Mouse (Mus musculus): Measurements from ENCODE around the gene B230307C23Rik. TPM values are rescaled to one million over a fixed set of nuclear protein-coding genes. Genes with fewer than 3 reads are reported as not detected.

B230307C23Rik gene
- 18.9 and 22.4 TPM in 2 replicates for polyA plus RNA-seq (2016; fragmentation: Nextera tagmentation; extraction: Ambion mirVana)

DNA sequence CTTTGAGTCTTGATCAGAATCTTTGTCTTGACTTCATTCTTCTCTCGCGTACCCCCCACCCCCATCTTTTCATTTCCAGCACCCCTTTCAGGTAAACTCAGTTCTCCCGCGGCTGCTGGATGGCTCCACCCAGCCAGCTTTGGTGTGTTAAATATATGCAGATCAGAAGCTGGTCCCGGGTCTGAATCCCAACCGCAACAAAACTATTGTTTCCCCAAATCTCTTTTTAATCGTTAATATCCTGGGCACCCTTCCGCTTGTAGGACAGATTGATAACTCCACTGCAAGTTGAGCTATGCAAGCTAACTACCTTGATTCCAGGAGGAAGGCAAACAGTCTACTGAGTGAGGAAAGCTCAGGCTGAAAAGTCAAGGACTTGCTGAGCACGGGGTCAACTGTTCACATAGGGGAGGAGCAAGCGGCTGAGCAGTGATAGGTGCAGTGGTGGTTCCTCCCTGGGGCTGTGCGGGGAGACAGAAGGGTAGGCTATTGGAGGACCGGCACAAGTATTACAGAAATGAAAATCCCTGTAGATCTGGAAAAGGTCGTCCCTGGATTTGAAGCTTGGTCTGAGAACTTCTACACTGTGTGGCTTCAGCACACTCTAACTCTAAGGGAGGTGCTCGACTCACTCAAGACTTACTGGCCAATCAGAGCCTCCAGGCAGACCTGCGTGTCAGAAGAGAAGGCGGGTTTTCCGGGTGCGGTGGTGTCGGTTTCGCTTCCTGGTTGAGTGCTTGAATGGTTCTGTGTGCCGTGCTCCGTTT is at the start of gene B230307C23Rik:
Gene B230307C23Rik, plus strand, starts transcription at position 700 of the 767 bp plus-strand sequence.
- H3K9me3 ChIP-seq, result peaks cover 26% of the 10 kb centered on the region
- peaks cover 16% of the 10 kb centered on the region for H3K4me1 ChIP-seq
- no peaks in the 10 kb centered on the region for H3K27me3 ChIP-seq (replicated peaks; ENCODE audit: low read depth, poor library complexity, severe bottlenecking)
- peaks cover 26% of the 10 kb centered on the region for H3K36me3 ChIP-seq (replicated peaks)
- peak; percentile 87 for DNase-seq (ENCODE audit: low spot score)
- H3K4me3 ChIP-seq, result peak within 1 kb of the TSS; percentile 70
- peak within 1 kb of the TSS; percentile 83 for H3K27ac ChIP-seq (replicated peaks)
- 2% methylated on average over 22 of the region's 22 CpGs for WGBS

DNA sequence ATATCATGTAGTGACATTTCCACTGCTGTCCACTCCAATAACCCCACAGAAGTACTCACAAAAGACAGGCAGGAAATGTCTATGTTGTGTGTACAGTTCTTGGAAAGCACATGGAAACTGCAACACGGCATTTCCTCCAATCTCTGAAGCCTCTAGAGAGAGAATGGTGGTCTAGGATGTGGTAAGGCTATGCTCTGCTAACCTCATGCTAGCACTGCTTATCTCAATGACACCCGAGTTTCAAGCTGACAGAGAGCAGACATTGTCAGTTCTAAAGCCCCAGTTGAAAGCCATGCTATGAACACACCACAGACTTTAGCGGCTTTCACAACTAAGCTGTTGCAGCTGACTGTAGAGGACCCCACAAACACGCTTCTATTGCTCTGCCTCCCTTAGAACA is 48.3 kb upstream of the B230307C23Rik start:
- H3K27ac ChIP-seq (replicated peaks), result no peak overlapping the region
- 85% methylated on average over 4 of the region's 4 CpGs for WGBS
- H3K36me3 ChIP-seq (replicated peaks), result peaks cover 62% of the 10 kb centered on the region
- H3K4me3 ChIP-seq, result no peak overlapping the region
- no peak for DNase-seq (ENCODE audit: low spot score)
- H3K9me3 ChIP-seq, result no peaks in the 10 kb centered on the region
- no peaks in the 10 kb centered on the region for H3K4me1 ChIP-seq
- H3K27me3 ChIP-seq (replicated peaks; ENCODE audit: low read depth, poor library complexity, severe bottlenecking), result no peaks in the 10 kb centered on the region

DNA sequence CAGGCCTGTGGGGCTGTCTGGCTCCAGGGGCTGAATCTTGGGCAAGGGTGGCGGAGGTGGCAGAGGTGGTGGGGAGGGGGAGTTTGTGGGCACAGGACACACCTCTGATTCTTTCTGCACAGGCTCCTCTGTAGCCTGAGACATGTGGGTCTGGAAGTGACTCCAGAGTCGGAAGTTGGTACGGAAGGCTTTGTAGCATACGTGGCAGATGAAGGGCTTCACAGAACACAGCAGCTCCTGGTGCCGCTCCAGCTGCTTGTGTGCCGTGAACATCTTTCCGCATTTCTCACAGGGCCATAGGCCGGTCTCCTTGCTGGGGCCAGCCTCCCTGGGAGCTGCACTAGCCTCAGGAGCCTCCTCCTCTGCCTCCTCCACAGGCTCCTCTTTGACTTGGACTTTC is 47.1 kb upstream of the B230307C23Rik start:
- Histone ChIP-seq H3K9me3 (no peaks in the 10 kb centered on the region), H3K27ac (replicated peaks) (no peak overlapping the region), H3K36me3 (replicated peaks) (peaks cover 70% of the 10 kb centered on the region), H3K4me1 (no peaks in the 10 kb centered on the region), H3K27me3 (replicated peaks; ENCODE audit: low read depth, poor library complexity, severe bottlenecking) (no peaks in the 10 kb centered on the region), H3K4me3 (no peak overlapping the region)
- 97% methylated on average over 8 of the region's 8 CpGs for WGBS
- DNase-seq (ENCODE audit: low spot score), result no peak

- H3K36me3 ChIP-seq (replicated peaks), result peaks cover 86% of the 10 kb centered on the region
- no peak for DNase-seq (ENCODE audit: low spot score)
- no peak overlapping the region for H3K27ac ChIP-seq (replicated peaks)
- 92% methylated on average over 4 of the region's 4 CpGs for WGBS
- H3K9me3 ChIP-seq, result no peaks in the 10 kb centered on the region
- H3K4me3 ChIP-seq, result no peak overlapping the region
- peaks cover 2% of the 10 kb centered on the region for H3K4me1 ChIP-seq
- no peaks in the 10 kb centered on the region for H3K27me3 ChIP-seq (replicated peaks; ENCODE audit: low read depth, poor library complexity, severe bottlenecking)
These were observed 44.7 kb upstream of the B230307C23Rik start for GRCm38 (mm10) chr16:97952371-97952770.

GRCm38 (mm10) chr16:97952801-97953200 is 44.3 kb upstream of the B230307C23Rik start:
- Histone ChIP-seq H3K27me3 (replicated peaks; ENCODE audit: low read depth, poor library complexity, severe bottlenecking) (no peaks in the 10 kb centered on the region), H3K36me3 (replicated peaks) (peaks cover 86% of the 10 kb centered on the region), H3K9me3 (no peaks in the 10 kb centered on the region), H3K27ac (replicated peaks) (no peak overlapping the region), H3K4me3 (no peak overlapping the region), H3K4me1 (peaks cover 6% of the 10 kb centered on the region)
- no peak for DNase-seq (ENCODE audit: low spot score)
- whole genome bisulfite sequencing, result 91% methylated on average over 9 of the region's 9 CpGs

GRCm38 (mm10) chr16:97953300-97953699 is 43.8 kb upstream of the B230307C23Rik start:
- no peak overlapping the region for H3K27ac ChIP-seq (replicated peaks)
- WGBS, result 90% methylated on average over 2 of the region's 2 CpGs
- DNase-seq (ENCODE audit: low spot score), result no peak
- H3K27me3 ChIP-seq (replicated peaks; ENCODE audit: low read depth, poor library complexity, severe bottlenecking), result no peaks in the 10 kb centered on the region
- H3K4me1 ChIP-seq, result peaks cover 7% of the 10 kb centered on the region
- H3K4me3 ChIP-seq, result no peak overlapping the region
- peaks cover 82% of the 10 kb centered on the region for H3K36me3 ChIP-seq (replicated peaks)
- H3K9me3 ChIP-seq, result no peaks in the 10 kb centered on the region

DNA sequence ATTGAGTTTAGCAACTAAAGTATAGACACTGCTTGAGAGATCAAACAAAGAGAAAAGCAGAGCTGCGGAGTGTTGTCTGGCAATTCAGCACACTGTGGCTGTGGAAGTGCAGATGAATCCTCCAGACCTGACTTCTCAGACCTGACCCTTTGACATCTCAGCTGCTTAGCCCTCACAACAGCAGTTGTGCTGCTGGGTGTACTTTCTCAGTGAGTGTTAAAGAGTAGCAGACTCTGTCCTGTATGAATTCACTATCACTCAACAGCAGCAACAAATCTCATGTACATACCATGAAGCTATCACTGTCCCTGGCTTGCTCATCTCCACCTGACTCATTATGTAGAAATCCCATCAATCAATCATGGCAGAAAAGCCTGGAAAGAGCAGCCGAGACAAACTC is 41.1 kb upstream of the B230307C23Rik start:
- H3K4me3 ChIP-seq, result no peak overlapping the region
- no peak overlapping the region for H3K27ac ChIP-seq (replicated peaks)
- H3K9me3 ChIP-seq, result no peaks in the 10 kb centered on the region
- peaks cover 11% of the 10 kb centered on the region for H3K4me1 ChIP-seq
- peaks cover 62% of the 10 kb centered on the region for H3K36me3 ChIP-seq (replicated peaks)
- DNase-seq (ENCODE audit: low spot score), result no peak
- no peaks in the 10 kb centered on the region for H3K27me3 ChIP-seq (replicated peaks; ENCODE audit: low read depth, poor library complexity, severe bottlenecking)
- 91% methylated on average over 2 of the region's 2 CpGs for WGBS

DNA sequence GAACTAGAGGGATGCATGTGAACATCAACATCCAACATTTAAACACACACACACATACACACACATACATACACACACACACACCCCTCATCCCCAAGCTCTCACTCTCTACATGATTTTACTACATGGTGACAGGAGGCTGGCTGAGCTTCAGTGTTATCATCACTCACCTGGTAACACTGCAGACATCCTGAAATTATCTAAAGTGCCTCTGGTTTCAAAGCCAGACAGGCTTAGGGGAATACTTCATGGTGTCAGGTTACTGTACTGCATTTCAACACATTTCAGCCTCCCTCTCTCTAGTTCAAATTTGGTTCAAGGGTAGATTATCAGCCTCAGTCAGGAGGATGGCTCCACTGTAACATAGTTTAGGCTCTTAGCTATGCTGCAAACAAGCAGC is 39.5 kb upstream of the B230307C23Rik start:
- Histone ChIP-seq H3K9me3 (no peaks in the 10 kb centered on the region), H3K4me3 (no peak overlapping the region), H3K27me3 (replicated peaks; ENCODE audit: low read depth, poor library complexity, severe bottlenecking) (no peaks in the 10 kb centered on the region), H3K36me3 (replicated peaks) (peaks cover 46% of the 10 kb centered on the region), H3K27ac (replicated peaks) (no peak overlapping the region), H3K4me1 (peaks cover 19% of the 10 kb centered on the region)
- DNase-seq (ENCODE audit: low spot score), result no peak

DNA sequence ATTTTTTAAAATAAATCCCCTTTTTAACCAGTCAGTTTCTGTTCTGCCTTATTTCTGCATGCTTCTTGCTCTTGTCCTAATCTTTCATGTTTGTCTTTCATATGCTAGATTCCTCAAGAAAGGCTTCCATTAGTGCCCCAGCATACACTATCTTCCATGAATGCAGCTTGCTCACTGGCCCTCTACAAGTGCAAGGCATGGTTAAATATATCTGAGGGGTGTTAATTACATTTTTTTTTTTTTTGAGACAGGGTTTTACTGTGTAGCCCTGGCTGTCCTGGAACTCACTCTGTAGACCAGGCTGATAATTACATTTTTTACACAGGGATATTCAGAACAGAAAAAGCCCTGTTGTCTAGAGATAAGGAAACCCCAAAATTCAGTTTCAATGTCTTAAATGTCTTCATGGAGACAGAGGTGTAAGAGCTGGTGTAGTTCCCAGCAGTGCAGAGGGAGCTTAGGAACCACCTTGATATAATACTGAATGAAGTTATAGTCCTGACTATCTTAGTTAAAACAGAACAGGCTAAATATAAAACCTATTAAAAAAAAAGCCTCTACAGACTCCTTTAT is 38.6 kb upstream of the B230307C23Rik start:
- H3K27me3 ChIP-seq (replicated peaks; ENCODE audit: low read depth, poor library complexity, severe bottlenecking), result no peaks in the 10 kb centered on the region
- H3K36me3 ChIP-seq (replicated peaks), result peaks cover 37% of the 10 kb centered on the region
- H3K4me1 ChIP-seq, result peaks cover 19% of the 10 kb centered on the region
- H3K9me3 ChIP-seq, result no peaks in the 10 kb centered on the region
- H3K27ac ChIP-seq (replicated peaks), result no peak overlapping the region
- no peak for DNase-seq (ENCODE audit: low spot score)
- no peak overlapping the region for H3K4me3 ChIP-seq

- H3K27me3 ChIP-seq (replicated peaks; ENCODE audit: low read depth, poor library complexity, severe bottlenecking), result no peaks in the 10 kb centered on the region
- no peak overlapping the region for H3K4me3 ChIP-seq
- H3K36me3 ChIP-seq (replicated peaks), result peaks cover 20% of the 10 kb centered on the region
- DNase-seq (ENCODE audit: low spot score), result no peak
- H3K27ac ChIP-seq (replicated peaks), result no peak overlapping the region
- H3K4me1 ChIP-seq, result peaks cover 19% of the 10 kb centered on the region
- WGBS, result 94% methylated on average over 3 of the region's 3 CpGs
- H3K9me3 ChIP-seq, result no peaks in the 10 kb centered on the region
These were observed 36.8 kb upstream of the B230307C23Rik start for GRCm38 (mm10) chr16:97960348-97960747.

- H3K4me1 ChIP-seq, result peaks cover 19% of the 10 kb centered on the region
- no peaks in the 10 kb centered on the region for H3K27me3 ChIP-seq (replicated peaks; ENCODE audit: low read depth, poor library complexity, severe bottlenecking)
- peaks cover 8% of the 10 kb centered on the region for H3K36me3 ChIP-seq (replicated peaks)
- WGBS, result 10% methylated on average over 36 of the region's 36 CpGs
- peak overlapping the region; percentile 95 for H3K27ac ChIP-seq (replicated peaks)
- no peak for DNase-seq (ENCODE audit: low spot score)
- no peaks in the 10 kb centered on the region for H3K9me3 ChIP-seq
- peak overlapping the region; percentile 93 for H3K4me3 ChIP-seq
These were observed 35.5 kb upstream of the B230307C23Rik start for GRCm38 (mm10) chr16:97961381-97962150.

DNA sequence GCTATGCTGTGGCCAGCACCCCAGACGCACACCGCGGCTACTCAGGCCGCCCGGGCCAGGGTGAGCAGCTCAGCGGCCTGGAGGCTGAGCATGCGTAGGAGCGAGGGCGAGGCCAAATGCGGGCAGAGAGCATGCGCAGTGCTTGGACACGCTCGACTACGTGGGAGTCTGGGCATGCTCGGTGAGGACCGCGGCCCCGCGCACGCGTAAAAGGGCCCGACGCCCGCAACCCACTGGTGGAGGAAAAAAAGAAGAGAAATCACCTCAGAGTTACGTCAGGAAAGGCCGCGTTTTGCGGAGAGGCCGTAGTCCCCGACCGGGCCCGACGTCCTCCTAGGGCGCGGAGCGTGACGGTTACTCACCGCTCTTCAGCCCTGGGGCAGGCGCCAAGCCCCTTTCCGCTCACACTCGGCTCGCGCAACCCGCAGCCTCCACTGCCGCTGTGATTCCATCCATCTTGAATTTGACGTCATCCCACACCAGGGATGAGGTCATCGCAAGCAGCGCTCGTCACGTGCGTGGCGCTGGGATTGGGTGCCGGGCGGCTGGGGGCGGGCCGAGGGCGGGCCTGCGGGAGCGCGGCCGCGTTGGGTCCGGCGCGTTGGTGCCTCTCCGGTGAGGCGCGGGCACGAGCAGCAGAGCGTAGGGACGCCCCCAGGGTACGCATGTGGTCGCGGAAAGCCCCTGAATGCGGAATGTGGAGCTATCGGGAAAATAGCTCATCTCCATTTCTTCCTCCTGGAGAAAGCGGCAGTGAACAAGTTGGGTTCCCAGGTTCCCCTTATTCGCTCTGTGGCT is 34.8 kb upstream of the B230307C23Rik start, which contains the start of the genes C2cd2 and Zbtb21:
Gene C2cd2, minus strand, starts transcription at position 448 of the 798 bp plus-strand sequence.
Gene Zbtb21, minus strand, starts transcription at position 472 of the 798 bp plus-strand sequence.
- peak within 1 kb of the TSS; percentile 93 for H3K4me3 ChIP-seq
- H3K4me1 ChIP-seq, result peaks cover 17% of the 10 kb centered on the region
- H3K9me3 ChIP-seq, result no peaks in the 10 kb centered on the region
- no peaks in the 10 kb centered on the region for H3K27me3 ChIP-seq (replicated peaks; ENCODE audit: low read depth, poor library complexity, severe bottlenecking)
- H3K27ac ChIP-seq (replicated peaks), result peak within 1 kb of the TSS; percentile 95
- under 1% methylated on average over 78 of the region's 78 CpGs for WGBS
- peak; percentile 96 for DNase-seq (ENCODE audit: low spot score)
- H3K36me3 ChIP-seq (replicated peaks), result peaks cover 4% of the 10 kb centered on the region; the same call in 1 of the 2 replicates
